9 mouse cellular contexts compared by ENCODE assay signal in genomic region chr2:125032258-125032973, GRCm38 (mm10). TPM values are rescaled to one million over a fixed set of nuclear protein-coding genes. Genes with fewer than 3 reads are reported as not detected.
A peak's percentile ranks its signal among the peaks of the same experiment; 100 is the strongest.
DNase-seq lines count a peak whose midpoint lies in the region; ATAC-seq and TF ChIP-seq lines count a peak whose summit lies in the region.
"Had no signal": no experiment of that assay in that cellular context is flagged by ENCODE, and none has a peak within 500 bp of the region (broad histone marks: within the 10 kb centered on the region; RNA-seq: fewer than 3 reads in every experiment).

No protein-coding gene starts in this region.

- no peak; the same call in 1 of the 2 replicates for TF ChIP-seq CTCF in left cerebral cortex, adult 2 months (IDR thresholded peaks at IDR 0.05)

- intact Hi-C loops in left cerebral cortex, adult 2 months (cut with DNase I) = no loop called here

- no peak for ATAC-seq in monocyte, adult 5-6 weeks (replicated peaks; ENCODE audit: insufficient number of reproducible peaks, low FRiP score, low TSS enrichment, poor library complexity, severe bottlenecking)
- no peak for ATAC-seq in CD4-positive, CD25-positive, alpha-beta regulatory T cell, adult 4 months

- H3K4me3 ChIP-seq in left cerebral cortex, adult 2 months = no peak overlapping the region

- H3K27ac ChIP-seq in left cerebral cortex, adult 2 months = peak overlapping the region; percentile 44; the same call in 1 of the 2 replicates

- peak; percentile 20 to 52 for DNase-seq in left cerebral cortex, adult 18-20 months (ENCODE audit: low spot score in 2 of 2)
- no peak for DNase-seq in left cerebral cortex, adult 11 months (ENCODE audit: low spot score)
- DNase-seq in cerebellum, adult 8-10 months = peak; percentile 63
- DNase-seq in left cerebral cortex, adult 2 months (ENCODE audit: extremely low spot score in 1 of 2, low spot score in 2 of 2) = peak in 1 of 2 experiments; percentile 26
- DNase-seq in right cerebral cortex, postnatal 25 days = peak; percentile 23
- no peak for DNase-seq in lung, postnatal 14 days
- DNase-seq: thymus, postnatal 4 days had no signal

RNA-seq across cellular contexts. Expression of gene Slc24a5, which starts 35.5 kb away (rescaled TPM):
- under 1 TPM; 0.42 to 0.49 TPM for total RNA-seq in left cerebral cortex, adult 18-20 months (2021)
- under 1 TPM in 1 of 2 experiments, not detected in 1; 0.23 TPM for total RNA-seq in left cerebral cortex, adult 2 months (2021)
- 0.49 to 0.86 TPM in 2 of 3 replicates, not detected in the other for total RNA-seq in monocyte, adult 5-6 weeks (2017)
- 10 to 100 TPM in 1 of 2 experiments, 1 to 10 TPM in 1; 4.5 to 13.6 TPM for polyA plus RNA-seq in CD4-positive, CD25-positive, alpha-beta regulatory T cell, adult 4 months (2017; shearing (Covaris generic))

Comparison
In these comparisons a context has a peak if more than half of its experiments do, and no peak if none do; other contexts are left out.
1. DNase-seq: peak in left cerebral cortex, adult 18-20 months (2 of 2), cerebellum, adult 8-10 months (single experiment) and right cerebral cortex, postnatal 25 days (single experiment); none in left cerebral cortex, adult 11 months (single experiment) and lung, postnatal 14 days (single experiment).